Mouse (Mus musculus) T-helper 2 cell (primary cell): ENCODE results near the gene Eif4h.

Experiments used
- in situ Hi-C: fragments of 300-600 bp; cut with MboI, MseI; formaldehyde crosslinking; loops from one replicate; pipeline ENCODE4 v1.15.1; 2025; ENCODE audit warnings: high pct_unique_total_duplicates

Eif4h gene

GRCm38 (mm10) chr5:134639269-134639682 is at the start of gene Eif4h:
Gene Eif4h, minus strand, starts transcription at chr5:134639490.
- in situ Hi-C loops, result loop anchor here (10.0 kb wide), 1 partner anchor 46 kb away; the partner anchor contains the start of gene Limk1

DNA sequence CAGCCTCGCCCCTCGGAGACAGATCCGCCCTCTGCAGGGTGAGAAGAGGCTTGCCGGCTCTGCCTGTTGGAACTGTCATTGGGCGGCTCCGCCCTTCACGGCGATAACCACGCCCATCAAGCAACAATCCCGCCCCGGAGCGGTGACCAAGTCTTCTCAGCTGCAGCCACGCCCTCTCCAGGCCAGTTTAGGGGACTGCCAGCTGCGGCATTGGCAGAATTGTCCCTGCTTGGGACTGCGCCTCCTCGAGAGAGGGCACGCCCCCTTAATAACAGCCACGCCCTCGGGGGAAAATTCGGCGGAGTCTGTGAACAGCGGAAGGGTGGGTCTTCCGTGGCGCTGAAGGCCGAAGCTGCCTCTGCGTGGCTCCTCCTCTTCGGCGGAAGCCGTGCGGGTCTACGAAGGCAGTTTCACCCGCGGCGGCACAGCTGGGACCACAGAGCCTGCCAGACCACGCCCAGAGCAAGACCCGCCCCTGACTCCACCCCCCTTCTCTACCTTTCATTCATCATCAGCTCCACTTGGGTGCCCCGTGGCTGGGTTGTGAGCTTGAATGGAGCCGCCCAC is 49.5 kb upstream of the Eif4h start:
- in situ Hi-C loops, result loop anchor here (5.0 to 10.0 kb wide), 2 partner anchors 54 to 494 kb away; partner anchors contain the start of gene Eif4h

DNA sequence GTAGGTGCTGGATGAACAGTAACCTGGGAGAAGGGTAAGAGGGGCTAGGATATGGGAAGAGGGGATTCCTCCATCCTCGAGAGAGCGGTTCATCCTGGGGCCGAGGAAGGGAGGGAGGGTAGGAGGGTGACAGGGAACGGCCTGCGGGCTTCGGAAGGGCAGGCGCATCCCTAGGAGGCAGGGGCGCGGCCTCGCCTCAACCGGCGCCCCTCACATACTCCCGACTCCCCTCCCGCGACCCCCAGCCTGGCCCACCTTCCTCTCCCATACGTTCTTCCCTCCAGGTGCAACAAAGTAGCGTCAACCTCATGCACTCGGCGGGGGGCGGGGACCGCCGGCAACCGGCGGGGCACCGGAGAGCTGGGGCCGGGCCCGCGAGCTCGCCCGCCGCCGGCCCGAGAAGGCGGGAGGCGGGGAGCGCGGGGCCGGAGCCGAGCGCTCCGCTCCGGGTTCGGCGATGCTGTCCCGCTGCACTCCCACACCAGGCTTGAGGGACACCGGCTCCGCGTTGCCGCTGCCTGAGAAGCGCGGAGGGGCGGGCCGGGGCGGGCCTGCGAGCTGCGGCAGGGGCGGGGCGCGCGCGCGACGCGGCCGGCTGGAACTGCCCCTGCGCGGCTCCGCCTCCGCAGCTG is 48.9 kb upstream of the Eif4h start, which contains the start of gene Limk1:
TSS of gene Limk1 (minus strand) at position 513 of the 632 bp plus-strand sequence.
- in situ Hi-C loops, result loop anchor here (5.0 to 10.0 kb wide), 2 partner anchors 53 to 494 kb away; partner anchors contain the start of gene Eif4h

GRCm38 (mm10) chr5:134687187-134687586 is 47.9 kb upstream of the Eif4h start:
- in situ Hi-C loops, result loop anchor here (5.0 to 10.0 kb wide), 2 partner anchors 52 to 495 kb away; partner anchors contain the start of gene Eif4h

GRCm38 (mm10) chr5:134686541-134686940 is 47.3 kb upstream of the Eif4h start:
- in situ Hi-C loops, result loop anchor here (5.0 to 10.0 kb wide), 2 partner anchors 52 to 496 kb away; partner anchors contain the start of gene Eif4h

DNA sequence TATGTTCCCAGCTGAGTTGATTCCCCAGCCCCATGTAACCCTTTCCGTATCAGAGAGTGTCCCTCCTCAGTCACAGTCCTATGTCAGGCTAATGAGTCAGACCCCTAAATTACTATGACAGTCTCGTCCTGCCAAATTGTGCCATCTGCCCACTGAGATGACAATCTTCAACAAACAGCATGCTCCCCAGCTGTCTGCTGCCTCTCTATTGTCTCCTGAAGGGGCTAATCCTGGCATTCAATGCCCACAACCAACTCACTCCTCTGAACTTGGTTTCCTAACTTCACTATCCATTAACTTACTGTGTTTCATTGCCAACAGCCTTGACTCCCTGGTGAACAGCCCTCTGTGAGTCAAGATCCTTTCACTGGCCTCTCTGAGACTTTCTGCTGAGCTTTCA is 45.1 kb upstream of the Eif4h start:
- in situ Hi-C loops, result loop anchor here (10.0 kb wide), 1 partner anchor 50 kb away; the partner anchor contains the start of gene Eif4h

DNA sequence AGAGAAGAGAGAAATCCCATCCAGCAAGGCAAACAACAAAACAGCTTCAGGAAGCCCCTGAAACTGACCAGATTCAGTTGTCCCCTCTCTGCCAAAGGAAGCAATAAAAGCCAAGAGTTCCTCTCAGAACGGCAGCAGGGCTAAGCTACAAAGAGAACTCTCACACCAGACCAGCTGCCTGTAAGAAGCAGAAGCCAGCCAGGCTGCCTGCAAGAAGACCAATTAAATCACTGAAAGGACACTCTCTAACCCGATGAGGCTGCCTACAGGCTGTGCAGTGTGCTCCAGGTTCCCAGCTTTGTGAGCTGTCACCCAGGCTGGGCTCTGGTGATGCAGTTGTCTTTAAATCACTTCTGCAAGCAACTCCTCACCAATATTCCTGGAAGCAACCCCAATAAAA is 44.5 kb upstream of the Eif4h start:
- in situ Hi-C loops, result loop anchor here (10.0 kb wide), 1 partner anchor 49 kb away; the partner anchor contains the start of gene Eif4h

GRCm38 (mm10) chr5:134680238-134680637 is 40.9 kb upstream of the Eif4h start:
- in situ Hi-C loops, result loop anchor here (10.0 kb wide), 1 partner anchor 45 kb away; the partner anchor contains the start of gene Eif4h

DNA sequence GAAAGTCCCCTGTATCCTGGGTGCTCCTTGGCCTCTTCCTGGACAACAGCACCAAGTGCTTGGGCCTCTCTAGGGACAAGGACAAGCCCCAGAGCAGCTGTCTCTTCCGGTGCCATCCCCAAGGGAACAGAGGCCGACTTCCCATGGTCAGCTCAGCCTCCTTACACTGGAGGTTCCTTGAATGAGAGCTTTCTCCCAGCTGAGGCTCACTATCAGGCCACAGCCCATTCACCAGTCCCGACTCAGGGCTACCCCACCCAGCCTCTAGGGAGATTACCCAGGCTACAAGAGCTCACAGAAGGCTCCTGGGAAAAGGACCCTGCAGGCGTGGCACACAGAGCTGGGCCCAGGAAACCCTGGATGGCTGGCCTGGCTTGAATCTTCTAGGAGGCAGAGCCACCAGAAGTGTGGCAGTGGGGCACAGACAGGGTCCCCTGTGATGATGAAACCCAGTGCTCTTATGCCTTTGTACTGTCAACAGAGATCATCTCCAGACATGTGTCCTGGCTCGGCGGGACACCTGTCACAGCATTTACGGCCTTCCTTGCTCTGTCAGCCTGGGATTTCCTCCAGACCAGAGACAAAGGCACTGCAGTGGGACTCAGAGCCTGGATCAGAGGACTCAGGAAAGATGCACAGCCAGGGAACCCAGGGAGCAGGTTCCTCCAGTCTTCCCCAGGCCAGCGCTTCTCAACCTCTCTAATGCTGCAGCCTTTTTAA is 39.7 kb upstream of the Eif4h start:
- in situ Hi-C loops, result no loop called here

GRCm38 (mm10) chr5:134678031-134678430 is 38.7 kb upstream of the Eif4h start:
- in situ Hi-C loops, result no loop called here

- in situ Hi-C loops, result no loop called here
Observed at GRCm38 (mm10) chr5:134677491-134677890, 38.2 kb upstream of the Eif4h start.

DNA sequence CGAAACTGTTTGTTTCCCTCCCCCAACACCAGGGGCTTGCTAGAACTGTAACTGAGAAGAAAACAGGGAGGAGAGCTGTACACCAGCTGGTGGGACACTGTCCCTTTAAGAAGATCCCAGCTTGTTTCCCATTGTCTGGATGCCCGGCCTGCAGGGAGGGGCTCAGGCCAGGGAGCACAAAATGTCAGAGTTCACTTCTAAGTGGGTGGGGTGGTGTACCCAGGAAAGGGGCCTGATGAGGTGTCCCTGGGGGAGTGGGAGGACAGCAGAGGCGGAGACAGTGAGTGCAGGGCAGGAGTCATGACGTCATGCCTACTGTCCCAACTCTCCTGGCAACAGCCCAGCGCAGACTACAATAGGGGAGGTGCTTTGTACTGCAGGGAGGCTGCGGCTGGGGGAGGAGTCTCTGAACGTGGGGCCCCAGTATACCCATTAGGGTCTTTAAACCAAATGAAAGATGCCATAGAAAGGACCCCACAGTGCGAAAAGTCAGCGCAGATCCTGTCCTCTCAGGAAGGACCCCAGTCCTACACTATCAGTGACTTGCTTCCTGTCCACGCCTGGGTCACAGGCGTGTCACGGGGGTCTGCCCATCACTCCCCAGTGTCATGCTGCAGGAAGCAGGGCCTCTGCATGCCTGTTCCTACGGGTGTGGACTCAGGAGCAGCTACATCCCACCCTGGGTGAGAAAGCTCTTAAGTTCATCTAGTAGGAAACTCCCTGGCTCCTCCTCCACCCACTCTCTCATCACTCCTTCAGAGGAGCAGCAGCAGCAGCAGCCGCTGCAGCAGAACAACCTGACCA is 36.9 kb upstream of the Eif4h start:
- in situ Hi-C loops, result no loop called here

DNA sequence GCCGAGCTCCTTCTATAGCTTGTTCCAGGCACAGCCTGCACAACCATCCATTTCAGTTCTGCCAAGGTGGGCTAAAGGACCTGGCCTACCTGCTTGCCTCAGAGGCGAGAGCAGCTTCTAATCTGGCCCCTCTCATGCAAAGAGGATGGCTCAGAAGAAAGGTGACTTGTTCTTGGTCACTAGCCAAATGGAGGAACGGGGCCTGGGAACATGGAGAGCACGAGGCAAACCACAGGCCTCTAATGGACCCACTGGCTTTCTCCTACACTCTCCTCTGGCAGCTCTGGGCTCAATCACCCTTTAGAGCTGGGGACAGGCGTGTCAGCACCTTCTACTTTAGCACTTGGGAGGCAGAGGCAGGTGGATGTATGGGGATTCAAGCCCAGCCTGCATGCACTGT is 35.7 kb upstream of the Eif4h start:
- in situ Hi-C loops, result no loop called here

GRCm38 (mm10) chr5:134672611-134673010 is 33.3 kb upstream of the Eif4h start:
- in situ Hi-C loops, result no loop called here

GRCm38 (mm10) chr5:134672198-134672516 is 32.9 kb upstream of the Eif4h start:
- in situ Hi-C loops, result no loop called here

- in situ Hi-C loops, result no loop called here
Observed at GRCm38 (mm10) chr5:134671335-134672197, 32.3 kb upstream of the Eif4h start.

DNA sequence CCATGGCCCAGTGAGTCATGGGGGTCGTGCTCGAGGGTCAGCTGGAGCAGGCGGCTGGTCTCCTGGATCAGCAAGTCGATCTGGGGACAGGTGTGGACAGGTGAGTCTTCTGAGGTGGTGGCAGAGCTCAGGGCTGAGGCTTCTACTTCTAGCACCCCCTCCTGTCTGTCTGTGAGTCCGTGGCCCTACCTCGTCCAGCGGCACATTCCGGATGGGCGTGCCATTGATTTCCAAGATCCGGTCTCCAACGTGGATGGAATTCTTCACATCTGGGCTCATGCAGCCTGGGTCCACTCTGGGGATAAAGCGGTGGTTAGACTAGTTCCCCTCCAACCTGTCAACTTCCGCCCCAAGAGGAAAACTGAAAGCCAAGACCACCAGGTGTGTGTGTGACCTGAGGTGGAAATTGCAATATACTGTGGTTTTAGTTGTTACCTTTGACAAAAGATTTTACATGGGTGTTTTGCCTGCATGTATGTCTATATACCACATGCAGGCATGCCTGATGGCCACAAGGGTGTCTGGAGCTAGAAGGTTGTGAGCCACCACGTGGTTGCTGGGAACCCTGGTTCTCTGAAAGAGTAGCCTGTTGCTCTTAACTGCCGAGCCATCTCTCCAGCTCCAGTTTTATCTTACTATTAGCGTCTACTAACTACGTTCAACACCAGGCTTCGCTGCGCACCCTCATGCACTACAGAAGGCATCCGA is 29.9 kb upstream of the Eif4h start:
- in situ Hi-C loops, result no loop called here

GRCm38 (mm10) chr5:134668495-134668894 is 29.2 kb upstream of the Eif4h start:
- in situ Hi-C loops, result no loop called here

DNA sequence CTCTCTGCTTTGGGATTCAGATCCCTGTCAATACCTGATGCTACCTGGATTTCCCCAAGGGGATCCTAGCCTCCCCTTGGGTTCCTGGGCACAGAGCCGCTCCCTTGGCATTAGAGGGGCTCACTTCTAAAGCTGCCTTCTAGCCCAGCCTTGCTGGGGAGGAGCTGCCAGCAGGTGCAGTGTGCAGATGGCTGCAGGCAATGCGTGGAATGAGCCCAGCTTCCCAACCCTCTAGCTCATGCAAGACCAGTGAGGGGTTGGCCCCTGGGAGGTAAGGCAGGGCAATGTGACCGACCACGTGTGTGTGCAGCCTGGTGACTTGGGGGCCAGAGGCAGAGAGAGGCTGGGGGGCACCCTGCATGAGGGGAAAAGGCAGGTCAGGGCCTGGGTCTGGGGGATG is 17.4 kb upstream of the Eif4h start:
- in situ Hi-C loops, result loop anchor here (5.0 kb wide), 1 partner anchor 46 kb away; no protein-coding TSS in a partner anchor

DNA sequence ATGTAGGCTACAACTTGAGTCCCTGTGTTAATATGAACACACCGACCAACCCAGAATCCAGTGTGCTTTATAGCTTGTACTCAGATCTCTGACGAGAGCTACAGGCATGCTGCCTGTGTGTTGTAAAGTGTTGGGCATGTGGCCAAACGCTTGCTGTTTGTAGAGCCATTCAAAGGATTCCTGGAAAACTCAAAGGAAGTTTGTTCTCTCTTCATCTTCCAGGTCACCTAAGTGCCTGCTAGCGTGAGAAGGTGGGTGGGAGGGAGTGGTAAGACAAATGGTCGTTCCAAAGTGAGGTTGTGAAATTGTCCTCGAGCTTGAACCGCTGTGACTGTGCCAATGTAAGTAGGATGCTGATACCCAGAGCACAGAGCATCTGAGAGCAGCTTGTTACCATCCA is 12.7 kb upstream of the Eif4h start:
- in situ Hi-C loops, result no loop called here
